Mouse (Mus musculus) forebrain, embryonic 11.5 days (tissue): ENCODE data around the gene Mgat1. TPM values are rescaled to one million over a fixed set of nuclear protein-coding genes. Genes with fewer than 3 reads are reported as not detected.

ENCODE experiments used
- ATAC-seq: fragments of 200-750 bp; cut with Nextera tagmentation; replicated peaks from 2 replicates; pipeline ENCODE4 v1.8.0; 2017; ENCODE audit warnings: moderate TSS enrichment; ENCODE audit not compliant: low FRiP score
- DNase-seq: peaks from one replicate; pipeline ENCODE4 v3.0.0-alpha.2; 2017; ENCODE audit warnings: low spot score
- H3K27ac ChIP-seq: fragments of 300-500 bp; sonication (generic); 2 replicates; pipeline ENCODE4 v1.5.1; 2014; ENCODE audit warnings: low read depth, low read length
- H3K27me3 ChIP-seq: fragments of 300-500 bp; sonication (generic); 2 replicates; pipeline ENCODE4 v1.6.1; 2014; ENCODE audit warnings: mild to moderate bottlenecking, low read length, mixed read lengths; ENCODE audit not compliant: control insufficient read depth, insufficient read depth
- H3K36me3 ChIP-seq: fragments of 300-500 bp; sonication (generic); 2 replicates; pipeline ENCODE4 v1.6.1; 2014; ENCODE audit warnings: mild to moderate bottlenecking, low read length, moderate library complexity, mixed read lengths; ENCODE audit not compliant: control insufficient read depth, insufficient read depth
- H3K4me1 ChIP-seq: fragments of 300-500 bp; sonication (generic); replicated peaks from 2 replicates; pipeline ENCODE4 v1.6.1; 2014; ENCODE audit warnings: low read length, mixed read lengths; ENCODE audit not compliant: control insufficient read depth, insufficient read depth
- H3K4me2 ChIP-seq: fragments of 300-500 bp; sonication (generic); 2 replicates; pipeline ENCODE4 v1.6.1; 2014; ENCODE audit warnings: low read depth, mild to moderate bottlenecking, low read length, moderate library complexity, mixed read lengths; ENCODE audit not compliant: severe bottlenecking
- H3K4me3 ChIP-seq: fragments of 300-500 bp; sonication (generic); 2 replicates; pipeline ENCODE4 v1.5.1; 2014; ENCODE audit warnings: low read depth, low read length
- H3K9ac ChIP-seq: fragments of 300-500 bp; sonication (generic); 2 replicates; pipeline ENCODE4 v1.6.1; 2014; ENCODE audit warnings: low read length
- H3K9me3 ChIP-seq: fragments of 300-500 bp; sonication (generic); 2 replicates; pipeline ENCODE4 v1.6.1; 2016; ENCODE audit warnings: low read length, mixed read lengths; ENCODE audit not compliant: control insufficient read depth
- whole genome bisulfite sequencing: fragments of 180-500 bp; shearing (Covaris S2); extraction: QIAGEN DNeasy Blood & Tissue Kit; methylation state at CpG from one replicate; pipeline ENCODE4 v1.1.7; 2014; 5-methylcytosine and 5-hydroxymethylcytosine counted together
- polyA plus RNA-seq: library from polyadenylated mRNA; unstranded; fragments of >200 nt; fragmentation: Nextera tagmentation; extraction: Ambion mirVana; gene quantifications from 2 replicates; pipeline ENCODE4 v1.2.1, GENCODE M21; 2014

Gene Mgat1
- polyA plus RNA-seq, 1 experiment from 2014 or later: 34.6 TPM

- WGBS: 68% methylated on average over 3 of the region's 3 CpGs
- no peaks in the 10 kb centered on the region for H3K36me3 ChIP-seq
- no peak overlapping the region for H3K4me3 ChIP-seq
- no peaks in the 10 kb centered on the region for H3K9me3 ChIP-seq
- H3K4me1 ChIP-seq: no peaks in the 10 kb centered on the region
- DNase-seq: no peak
- H3K27ac ChIP-seq: no peak overlapping the region
- no peak for ATAC-seq
- H3K4me2 ChIP-seq: no peak overlapping the region
- H3K27me3 ChIP-seq: no peaks in the 10 kb centered on the region
- H3K9ac ChIP-seq: no peak overlapping the region
These were observed 8.4 kb upstream of the Mgat1 start for GRCm38 (mm10) chr11:49235459-49236207.

- Histone ChIP-seq H3K36me3 (no peaks in the 10 kb centered on the region), H3K4me2 (no peak overlapping the region), H3K9me3 (no peaks in the 10 kb centered on the region), H3K27me3 (no peaks in the 10 kb centered on the region), H3K27ac (no peak overlapping the region), H3K4me3 (no peak overlapping the region), H3K4me1 (no peaks in the 10 kb centered on the region), H3K9ac (no peak overlapping the region)
- DNase-seq: no peak
- 88% methylated on average over 1 of the region's 1 CpGs for WGBS
- no peak for ATAC-seq
These were observed 7.1 kb upstream of the Mgat1 start for GRCm38 (mm10) chr11:49236891-49237290.

GRCm38 (mm10) chr11:49237532-49237931, 6.5 kb upstream of the Mgat1 start:
- ATAC-seq (no peak), DNase-seq (no peak)
- H3K9ac ChIP-seq: no peak overlapping the region
- 84% methylated on average over 2 of the region's 2 CpGs for WGBS
- no peaks in the 10 kb centered on the region for H3K27me3 ChIP-seq
- H3K4me1 ChIP-seq: no peaks in the 10 kb centered on the region
- H3K4me2 ChIP-seq: no peak overlapping the region
- no peaks in the 10 kb centered on the region for H3K9me3 ChIP-seq
- no peak overlapping the region for H3K4me3 ChIP-seq
- no peaks in the 10 kb centered on the region for H3K36me3 ChIP-seq
- no peak overlapping the region for H3K27ac ChIP-seq

- peaks cover 6% of the 10 kb centered on the region for H3K4me1 ChIP-seq
- H3K9ac ChIP-seq: no peak overlapping the region
- H3K36me3 ChIP-seq: no peaks in the 10 kb centered on the region
- H3K27me3 ChIP-seq: no peaks in the 10 kb centered on the region
- 100% methylated on average over 1 of the region's 1 CpGs for WGBS
- ATAC-seq: no peak
- no peak for DNase-seq
- no peak overlapping the region for H3K27ac ChIP-seq
- no peak overlapping the region for H3K4me2 ChIP-seq
- no peak overlapping the region for H3K4me3 ChIP-seq
- no peaks in the 10 kb centered on the region for H3K9me3 ChIP-seq
These were observed 3.7 kb upstream of the Mgat1 start for GRCm38 (mm10) chr11:49240310-49240709.

GRCm38 (mm10) chr11:49240874-49241273, 3.1 kb upstream of the Mgat1 start:
- no peak for ATAC-seq
- Histone ChIP-seq H3K4me2 (no peak overlapping the region), H3K9me3 (no peaks in the 10 kb centered on the region)

GRCm38 (mm10) chr11:49241471-49241870, 2.5 kb upstream of the Mgat1 start:
- Histone ChIP-seq H3K4me2 (no peak overlapping the region), H3K27ac (no peak overlapping the region), H3K9ac (no peak overlapping the region), H3K4me3 (no peak overlapping the region), H3K36me3 (no peaks in the 10 kb centered on the region), H3K4me1 (peaks cover 9% of the 10 kb centered on the region), H3K27me3 (no peaks in the 10 kb centered on the region), H3K9me3 (no peaks in the 10 kb centered on the region)
- DNase-seq: no peak
- ATAC-seq: no peak
- no CpG with 5 or more reads among the region's 1 CpGs for WGBS

More at GRCm38 (mm10) chr11:49240874-49241273, 3.1 kb upstream of the Mgat1 start:
- Histone ChIP-seq H3K9ac (no peak overlapping the region), H3K27me3 (no peaks in the 10 kb centered on the region), H3K4me3 (no peak overlapping the region), H3K4me1 (peaks cover 9% of the 10 kb centered on the region), H3K27ac (no peak overlapping the region), H3K36me3 (no peaks in the 10 kb centered on the region)
- WGBS: 89% methylated on average over 4 of the region's 4 CpGs
- DNase-seq: no peak

GRCm38 (mm10) chr11:49242944-49243626, 906 bp upstream of the Mgat1 start:
- Histone ChIP-seq H3K27me3 (no peaks in the 10 kb centered on the region), H3K9me3 (no peaks in the 10 kb centered on the region), H3K36me3 (no peaks in the 10 kb centered on the region), H3K27ac (peak overlapping the region; percentile 83), H3K9ac (peak overlapping the region; percentile 67), H3K4me2 (peak overlapping the region; percentile 60), H3K4me3 (peak overlapping the region; percentile 49), H3K4me1 (peaks cover 9% of the 10 kb centered on the region)
- ATAC-seq: peak; percentile 8
- no peak for DNase-seq
- WGBS: 21% methylated on average over 11 of the region's 11 CpGs

- H3K36me3 ChIP-seq: no peaks in the 10 kb centered on the region
- H3K9ac ChIP-seq: peak overlapping the region; percentile 67
- DNase-seq (no peak), ATAC-seq (peak; percentile 2)
- peaks cover 9% of the 10 kb centered on the region for H3K4me1 ChIP-seq
- no peaks in the 10 kb centered on the region for H3K9me3 ChIP-seq
- H3K27ac ChIP-seq: peak overlapping the region; percentile 50; the same call in 1 of the 2 replicates
- H3K4me2 ChIP-seq: peak overlapping the region; percentile 60
- WGBS: 1% methylated on average over 4 of the region's 4 CpGs
- H3K27me3 ChIP-seq: no peaks in the 10 kb centered on the region
- peak overlapping the region; percentile 49 for H3K4me3 ChIP-seq
These were observed 572 bp downstream of the Mgat1 start for GRCm38 (mm10) chr11:49244595-49244930.
